Mouse (Mus musculus): Measurements from ENCODE around the gene Hmga1. TPM values are rescaled to one million over a fixed set of nuclear protein-coding genes. Genes with fewer than 3 reads are reported as not detected.

Hmga1 gene
- total and polyA plus RNA-seq, 3 experiments: 43.8 to 88.7 (median 83.7) TPM

DNA sequence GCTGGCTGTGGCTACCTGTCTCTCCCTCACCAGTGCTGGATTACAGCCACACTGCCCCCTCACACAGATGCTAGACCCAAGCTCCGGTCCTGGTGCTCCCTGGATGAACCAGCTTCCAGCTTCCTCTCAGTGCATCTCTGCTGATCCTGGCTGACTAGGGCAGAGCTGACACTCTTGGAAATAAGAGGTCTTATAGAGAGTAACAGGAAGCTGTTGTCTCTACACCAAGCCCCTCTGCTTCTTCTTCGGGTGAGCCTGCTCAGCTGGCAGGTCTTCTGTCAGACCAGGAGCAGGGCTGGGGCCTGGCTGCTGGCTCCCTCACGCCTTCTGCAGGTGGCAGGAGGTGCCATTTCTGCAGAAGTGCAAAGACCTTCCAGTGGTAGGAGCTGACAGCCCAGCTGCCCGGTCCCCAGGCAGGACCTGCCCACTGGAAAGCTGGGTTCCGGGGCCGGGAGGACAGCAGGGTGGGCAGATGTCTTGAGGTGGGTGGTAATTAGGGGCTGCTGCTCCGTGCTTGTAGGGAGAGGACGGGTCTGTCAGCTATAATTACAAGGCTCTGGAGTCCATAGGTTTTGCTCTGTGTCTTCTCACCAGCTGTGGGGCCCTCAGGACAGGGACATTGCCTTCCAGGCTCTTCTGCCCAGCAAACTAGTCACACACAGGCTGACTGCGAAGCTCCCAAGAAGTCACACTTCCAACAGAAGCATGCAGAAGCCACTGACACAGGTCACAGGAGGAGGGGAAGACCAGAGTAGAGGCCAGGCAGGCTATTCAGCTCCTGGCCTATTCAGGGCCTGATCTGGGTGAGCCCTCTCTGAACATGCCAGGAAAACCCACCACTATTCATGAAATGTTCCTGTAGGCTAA is 45.8 kb upstream of the Hmga1 start:
- no peak overlapping the region for H3K4me2 ChIP-seq (ENCODE audit: insufficient read depth, low read depth, poor library complexity, severe bottlenecking)
- peaks cover 15% of the 10 kb centered on the region for H3K9me3 ChIP-seq (replicated peaks; ENCODE audit: low read length)
- H3K9ac ChIP-seq (ENCODE audit: insufficient read depth, low read depth): no peak overlapping the region
- H3K27me3 ChIP-seq (replicated peaks): peaks cover 73% of the 10 kb centered on the region
- in situ Hi-C loops (cut with MboI; ENCODE audit: low pct_ligation_motif_present, low pct_unique_long_range_greater_than_20kb, low sequenced_read_pairs): loop anchor here (25.0 kb wide), 1 partner anchor 473 kb away; the partner anchor contains the start of gene Bak1
- H3K4me3 ChIP-seq (replicated peaks in 1 of 3; ENCODE audit: low read depth in 2 of 3, low read length in 2 of 3, poor library complexity in 1 of 3): no peak overlapping the region
- no peaks in the 10 kb centered on the region for H3K79me2 ChIP-seq (replicated peaks; ENCODE audit: control insufficient read depth, extremely low read depth, insufficient read depth, poor library complexity, severe bottlenecking)
- dilution Hi-C loops (cut with MboI; ENCODE audit: extremely low pct_ligation_motif_present, extremely low pct_unique_long_range_greater_than_20kb, low sequenced_read_pairs): no loop called here
- no peak overlapping the region for H3K27ac ChIP-seq (ENCODE audit: insufficient read depth, low read depth)
- DNase-seq (ENCODE audit: extremely low read depth): no peak
- TF ChIP-seq ETS1 (conservative IDR thresholded peaks at IDR 0.05; ENCODE audit: low read depth, low read length): no peak
- no peaks in the 10 kb centered on the region for H3K36me3 ChIP-seq (replicated peaks in 1 of 2; ENCODE audit: control insufficient read depth in 1 of 2, insufficient read depth in 1 of 2, low read length in 1 of 2)
- peaks cover 0 to 5% of the 10 kb centered on the region in 2 experiments; a peak in 1 of 4 replicates for H3K4me1 ChIP-seq (ENCODE audit: control insufficient read depth in 1 of 2, insufficient read depth in 2 of 2)

DNA sequence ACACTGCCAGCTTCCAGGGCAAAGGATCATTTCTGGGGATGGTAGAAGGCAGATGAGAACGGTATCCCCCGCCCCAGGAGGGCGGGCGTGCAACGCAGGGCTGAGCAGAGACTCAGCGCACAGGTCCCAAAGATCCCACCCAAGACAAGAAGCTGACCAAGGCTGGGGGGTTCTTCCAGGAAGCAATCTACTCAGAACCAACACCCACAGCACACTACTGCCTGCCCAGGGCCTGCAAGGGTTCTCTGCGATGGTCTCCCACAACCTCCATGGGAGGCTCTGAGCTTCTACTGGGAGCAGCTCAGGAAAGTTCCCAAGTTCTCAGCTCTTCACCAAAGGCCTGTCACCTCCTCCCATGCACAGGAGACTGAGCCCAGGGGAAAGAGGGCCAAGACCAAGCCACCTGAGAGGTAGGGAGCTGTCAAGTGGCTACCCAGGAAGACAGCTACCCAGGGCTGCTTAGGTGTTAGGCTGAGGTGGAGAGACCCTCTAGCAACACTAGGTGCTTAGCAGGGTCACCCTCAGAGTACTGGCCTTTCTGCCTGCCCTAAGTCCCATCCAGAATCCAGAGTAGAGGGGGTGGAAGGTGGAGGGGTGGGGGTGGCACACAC is 45.1 kb upstream of the Hmga1 start:
- Histone ChIP-seq H3K27ac (ENCODE audit: insufficient read depth, low read depth) (no peak overlapping the region), H3K27me3 (replicated peaks) (peaks cover 72% of the 10 kb centered on the region), H3K4me2 (ENCODE audit: insufficient read depth, low read depth, poor library complexity, severe bottlenecking) (no peak overlapping the region), H3K79me2 (replicated peaks; ENCODE audit: control insufficient read depth, extremely low read depth, insufficient read depth, poor library complexity, severe bottlenecking) (no peaks in the 10 kb centered on the region), H3K9me3 (replicated peaks; ENCODE audit: low read length) (peaks cover 15% of the 10 kb centered on the region), H3K36me3 (replicated peaks in 1 of 2; ENCODE audit: control insufficient read depth in 1 of 2, insufficient read depth in 1 of 2, low read length in 1 of 2) (no peaks in the 10 kb centered on the region), H3K4me1 (ENCODE audit: control insufficient read depth in 1 of 2, insufficient read depth in 2 of 2) (peaks cover 0 to 5% of the 10 kb centered on the region in 2 experiments; a peak in 1 of 4 replicates), H3K9ac (ENCODE audit: insufficient read depth, low read depth) (no peak overlapping the region), H3K4me3 (replicated peaks in 1 of 3; ENCODE audit: low read depth in 2 of 3, low read length in 2 of 3, poor library complexity in 1 of 3) (no peak overlapping the region)
- no peak for DNase-seq (ENCODE audit: extremely low read depth)
- TF ChIP-seq E2F4 (IDR thresholded peaks at IDR 0.05; ENCODE audit: insufficient replicate concordance, low read depth, low read length): no peak
- TF ChIP-seq EP300 (IDR thresholded peaks at IDR 0.05; ENCODE audit: low read length): no peak
- no peak for TF ChIP-seq NELFE (IDR thresholded peaks at IDR 0.05; ENCODE audit: low read depth, low read length)
- TF ChIP-seq PAX5 (IDR thresholded peaks at IDR 0.05; ENCODE audit: low read length): no peak
- no peak for TF ChIP-seq USF2 (conservative IDR thresholded peaks at IDR 0.05; ENCODE audit: low read depth, low read length)
- dilution Hi-C loops (cut with MboI; ENCODE audit: extremely low pct_ligation_motif_present, extremely low pct_unique_long_range_greater_than_20kb, low sequenced_read_pairs): no loop called here
- in situ Hi-C loops (cut with MboI; ENCODE audit: low pct_ligation_motif_present, low pct_unique_long_range_greater_than_20kb, low sequenced_read_pairs): loop anchor here (25.0 kb wide), 1 partner anchor 474 kb away; the partner anchor contains the start of gene Bak1

DNA sequence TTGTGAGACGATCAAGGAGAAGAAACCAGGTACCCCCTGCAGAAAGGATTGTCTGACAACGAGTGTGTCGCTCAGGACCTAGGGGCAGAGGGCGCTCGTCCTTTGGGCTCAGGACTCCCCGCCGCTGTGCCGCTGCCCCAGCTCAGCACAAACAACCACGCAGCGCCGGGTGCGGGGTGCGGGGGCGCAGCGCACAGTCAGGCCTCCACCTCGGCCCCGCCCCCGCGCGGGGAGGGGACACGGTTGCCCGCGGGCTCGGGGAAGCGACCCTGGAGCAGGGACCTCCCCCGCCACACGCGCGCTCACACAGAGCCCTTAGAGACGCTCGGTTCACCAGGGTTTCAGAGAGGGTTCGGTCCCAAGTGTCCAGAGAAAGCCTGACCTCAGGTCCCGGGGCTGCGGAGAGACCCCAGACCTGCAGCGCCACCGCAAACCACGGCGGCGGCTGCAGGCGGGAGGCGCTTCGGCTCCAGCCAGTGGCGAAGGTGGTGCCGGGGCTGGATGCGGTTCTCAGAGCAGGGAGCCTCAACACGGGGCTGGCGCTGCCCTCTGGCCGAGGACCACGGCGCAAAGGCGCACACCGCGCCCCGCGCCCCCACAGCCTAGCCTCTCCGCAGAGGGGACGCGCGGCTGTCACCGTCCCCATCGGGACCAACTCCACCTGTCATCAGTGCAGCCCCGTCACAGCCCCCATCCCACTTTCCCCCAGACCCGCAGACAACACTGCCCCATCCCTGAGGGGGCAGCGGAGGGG is 44.3 kb upstream of the Hmga1 start:
- no peak overlapping the region for H3K27ac ChIP-seq (ENCODE audit: insufficient read depth, low read depth)
- peaks cover 71% of the 10 kb centered on the region for H3K27me3 ChIP-seq (replicated peaks)
- no peak for TF ChIP-seq HCFC1 (IDR thresholded peaks at IDR 0.05; ENCODE audit: low read depth, low read length)
- TF ChIP-seq POLR2A (IDR thresholded peaks at IDR 0.05; ENCODE audit: low read depth, low read length): no peak
- TF ChIP-seq MAX (IDR thresholded peaks at IDR 0.05; ENCODE audit: low read length): no peak
- TF ChIP-seq ZNF384 (IDR thresholded peaks at IDR 0.05; ENCODE audit: low read depth, low read length): no peak
- no peak for TF ChIP-seq JUND (conservative IDR thresholded peaks at IDR 0.05; ENCODE audit: low read depth, low read length)
- TF ChIP-seq TBP (conservative IDR thresholded peaks at IDR 0.05; ENCODE audit: low read depth, low read length): no peak
- no peak for TF ChIP-seq MXI1 (IDR thresholded peaks at IDR 0.05; ENCODE audit: low read depth, low read length)
- TF ChIP-seq NRF1 (IDR thresholded peaks at IDR 0.05; ENCODE audit: low read depth, low read length): no peak
- no peak for TF ChIP-seq GABPA (IDR thresholded peaks at IDR 0.05; ENCODE audit: insufficient replicate concordance, low read depth, low read length)
- no peak for TF ChIP-seq POLR2AphosphoS2 (IDR thresholded peaks at IDR 0.05; ENCODE audit: low read depth, low read length)
- no peak for TF ChIP-seq BHLHE40 (IDR thresholded peaks at IDR 0.05; ENCODE audit: low read depth, low read length)
- TF ChIP-seq ZMIZ1 (IDR thresholded peaks at IDR 0.05; ENCODE audit: low read depth, low read length): no peak
- no peak overlapping the region for H3K9ac ChIP-seq (ENCODE audit: insufficient read depth, low read depth)
- in situ Hi-C loops (cut with MboI; ENCODE audit: low pct_ligation_motif_present, low pct_unique_long_range_greater_than_20kb, low sequenced_read_pairs): loop anchor here (25.0 kb wide), 1 partner anchor 475 kb away; the partner anchor contains the start of gene Bak1
- H3K4me3 ChIP-seq (replicated peaks in 1 of 3; ENCODE audit: low read depth in 2 of 3, low read length in 2 of 3, poor library complexity in 1 of 3): no peak overlapping the region
- H3K79me2 ChIP-seq (replicated peaks; ENCODE audit: control insufficient read depth, extremely low read depth, insufficient read depth, poor library complexity, severe bottlenecking): no peaks in the 10 kb centered on the region
- peaks cover 0 to 1% of the 10 kb centered on the region in 2 experiments; a peak in 1 of 4 replicates for H3K4me1 ChIP-seq (ENCODE audit: control insufficient read depth in 1 of 2, insufficient read depth in 2 of 2)
- peaks cover 17% of the 10 kb centered on the region for H3K9me3 ChIP-seq (replicated peaks; ENCODE audit: low read length)
- no peaks in the 10 kb centered on the region for H3K36me3 ChIP-seq (replicated peaks in 1 of 2; ENCODE audit: control insufficient read depth in 1 of 2, insufficient read depth in 1 of 2, low read length in 1 of 2)
- DNase-seq (ENCODE audit: extremely low read depth): no peak
- dilution Hi-C loops (cut with MboI; ENCODE audit: extremely low pct_ligation_motif_present, extremely low pct_unique_long_range_greater_than_20kb, low sequenced_read_pairs): no loop called here
- no peak overlapping the region for H3K4me2 ChIP-seq (ENCODE audit: insufficient read depth, low read depth, poor library complexity, severe bottlenecking)
